Mouse (Mus musculus) limb, embryonic 14.5 days (tissue): Measurements from ENCODE around the gene Slc39a3. TPM values are rescaled to one million over a fixed set of nuclear protein-coding genes. Genes with fewer than 3 reads are reported as not detected.
"Not testable (repeated sequence)": the region's sequence is repeated elsewhere in the genome, so short reads cannot be mapped to it uniquely, and the experiment has no call there.

Experiments used
- ATAC-seq: fragments of 200-750 bp; cut with Nextera tagmentation; 2 replicates; pipeline ENCODE4 v1.8.0; 2017; ENCODE audit warnings: low read depth, moderate number of reproducible peaks, moderate TSS enrichment; ENCODE audit not compliant: low FRiP score
- DNase-seq: peaks from one replicate; pipeline ENCODE4 v3.0.0-alpha.2; 2015; ENCODE audit warnings: low spot score
- H3K27ac ChIP-seq: fragments of 300-500 bp; sonication (generic); replicated peaks from 2 replicates; pipeline ENCODE4 v1.5.1; 2014; ENCODE audit warnings: low read depth, mild to moderate bottlenecking, low read length, moderate library complexity, mixed read lengths
- H3K27me3 ChIP-seq: fragments of 300-500 bp; sonication (generic); 2 replicates; pipeline ENCODE4 v1.6.1; 2014; ENCODE audit warnings: low read length, mixed read lengths; ENCODE audit not compliant: control insufficient read depth, insufficient read depth
- H3K36me3 ChIP-seq: fragments of 300-500 bp; sonication (generic); 2 replicates; pipeline ENCODE4 v1.6.1; 2014; ENCODE audit warnings: mild to moderate bottlenecking, low read length, moderate library complexity, mixed read lengths; ENCODE audit not compliant: control insufficient read depth, insufficient read depth
- H3K4me1 ChIP-seq: fragments of 300-500 bp; sonication (generic); 2 replicates; pipeline ENCODE4 v1.6.1; 2014; ENCODE audit warnings: antibody characterized with exemption, low read length, mixed read lengths; ENCODE audit not compliant: control insufficient read depth, insufficient read depth
- H3K4me2 ChIP-seq: fragments of 300-500 bp; sonication (generic); replicated peaks from 2 replicates; pipeline ENCODE4 v1.6.1; 2014; ENCODE audit warnings: low read depth, mild to moderate bottlenecking, low read length, moderate library complexity; ENCODE audit not compliant: severe bottlenecking
- H3K4me3 ChIP-seq: fragments of 300-500 bp; sonication (generic); replicated peaks from 2 replicates; pipeline ENCODE4 v1.5.1; 2014; ENCODE audit warnings: low read length
- H3K9ac ChIP-seq: fragments of 300-500 bp; sonication (generic); 2 replicates; pipeline ENCODE4 v1.6.1; 2014; ENCODE audit warnings: mild to moderate bottlenecking, low read depth, low read length, moderate library complexity; ENCODE audit not compliant: severe bottlenecking
- H3K9me3 ChIP-seq: fragments of 300-500 bp; sonication (generic); 2 replicates; pipeline ENCODE4 v1.6.1; 2016; ENCODE audit warnings: low read length; ENCODE audit not compliant: control insufficient read depth
- POLR2A ChIP-seq: fragments of 200-500 bp; IDR thresholded peaks from 2 replicates; pipeline ENCODE4 v1.8.0; 2012; ENCODE audit warnings: inconsistent platforms, mild to moderate bottlenecking, moderate library complexity, borderline replicate concordance; ENCODE audit not compliant: insufficient read depth, insufficient read length; ENCODE audit errors: extremely low read depth
- WGBS: fragments of 180-500 bp; shearing (Covaris S2); extraction: QIAGEN DNeasy Blood & Tissue Kit; methylation state at CpG from one replicate; pipeline ENCODE4 v1.1.7; 2014; 5-methylcytosine and 5-hydroxymethylcytosine counted together
- polyA plus RNA-seq, 2 experiments: library from polyadenylated mRNA; depleted of rRNA in 1 of 2; stranded (reverse) in 1 of 2; unstranded in 1 of 2; fragments of >200 nt; fragmentation: Nextera tagmentation in 1 of 2; extraction: Ambion mirVana in 1 of 2; gene quantifications; 2 replicates each; pipeline versions ENCODE4 v1.2.1 to v1.2.3; 2012 to 2014

Gene Slc39a3
- polyA plus RNA-seq, 2 experiments, result 12.8 to 25.9 TPM

- Histone ChIP-seq H3K4me1 (peaks cover 9% of the 10 kb centered on the region), H3K36me3 (peaks cover 2% of the 10 kb centered on the region; the same call in 1 of the 2 replicates), H3K4me2 (no peak overlapping the region), H3K9ac (no peak overlapping the region), H3K27me3 (no peaks in the 10 kb centered on the region), H3K27ac (no peak overlapping the region), H3K9me3 (no peaks in the 10 kb centered on the region), H3K4me3 (no peak overlapping the region)
- 79% methylated on average over 4 of the region's 4 CpGs for WGBS
- ATAC-seq, result no peak
- no peak for DNase-seq
- no peak for TF ChIP-seq POLR2A
Measured at GRCm38 (mm10) chr10:81062710-81063109, 25.5 kb upstream of the Slc39a3 start.

GRCm38 (mm10) chr10:81059603-81060543 lies 22.6 kb upstream of the Slc39a3 start, which contains the start of gene Sgta:
Gene Sgta (minus strand): TSS chr10:81060181.
- Histone ChIP-seq H3K36me3 (peaks cover 7% of the 10 kb centered on the region), H3K4me1 (peaks cover 9% of the 10 kb centered on the region), H3K27ac (no peak within 1 kb of the TSS), H3K4me2 (peak within 1 kb of the TSS; percentile 95), H3K9me3 (no peaks in the 10 kb centered on the region), H3K27me3 (no peaks in the 10 kb centered on the region), H3K9ac (peak within 1 kb of the TSS; percentile 71), H3K4me3 (peak within 1 kb of the TSS; percentile 78)
- DNase-seq, result peak; percentile 100
- ATAC-seq, result peak; percentile 94
- peak; percentile 72; the same call in 1 of the 2 replicates for TF ChIP-seq POLR2A
- under 1% methylated on average over 35 of the region's 48 CpGs for WGBS

- DNase-seq, result no peak
- peak overlapping the region; percentile 78 for H3K4me3 ChIP-seq
- 83% methylated on average over 6 of the region's 6 CpGs for WGBS
- no peak overlapping the region for H3K27ac ChIP-seq
- no peaks in the 10 kb centered on the region for H3K27me3 ChIP-seq
- H3K9ac ChIP-seq, result peak overlapping the region; percentile 71
- H3K36me3 ChIP-seq, result peaks cover 10% of the 10 kb centered on the region
- H3K4me1 ChIP-seq, result peaks cover 9% of the 10 kb centered on the region
- no peak for TF ChIP-seq POLR2A
- no peak for ATAC-seq
- peak overlapping the region; percentile 95 for H3K4me2 ChIP-seq
- no peaks in the 10 kb centered on the region for H3K9me3 ChIP-seq
Measured at GRCm38 (mm10) chr10:81058896-81059295, 21.7 kb upstream of the Slc39a3 start.

GRCm38 (mm10) chr10:81057406-81058130 lies 20.3 kb upstream of the Slc39a3 start:
- Histone ChIP-seq H3K4me3 (no peak overlapping the region), H3K9ac (no peak overlapping the region; the same call in 1 of the 2 replicates), H3K4me1 (peaks cover 9% of the 10 kb centered on the region), H3K36me3 (peaks cover 22% of the 10 kb centered on the region), H3K4me2 (no peak overlapping the region), H3K9me3 (no peaks in the 10 kb centered on the region), H3K27me3 (no peaks in the 10 kb centered on the region), H3K27ac (no peak overlapping the region)
- TF ChIP-seq POLR2A, result no peak
- DNase-seq (no peak), ATAC-seq (no peak)
- WGBS, result 91% methylated on average over 23 of the region's 23 CpGs

- H3K9me3 ChIP-seq, ATAC-seq, H3K4me2 ChIP-seq, H3K27me3 ChIP-seq, H3K4me3 ChIP-seq, DNase-seq, H3K27ac ChIP-seq, H3K4me1 ChIP-seq: not testable (repeated sequence)
- peaks cover 39% of the 10 kb centered on the region for H3K36me3 ChIP-seq
- WGBS, result 89% methylated on average over 10 of the region's 11 CpGs
- 0 out of 2 replicates have a peak overlapping the region, but pooled peaks have one; percentile 12 for H3K9ac ChIP-seq
Measured at GRCm38 (mm10) chr10:81055802-81056340, 18.6 kb upstream of the Slc39a3 start.
